Comparison of ENCODE assay signal across 8 mouse cellular contexts in genomic region chr6:119543456-119543802, GRCm38 (mm10). TPM values are rescaled to one million over a fixed set of nuclear protein-coding genes. Genes with fewer than 3 reads are reported as not detected.
A peak's percentile ranks its signal among the peaks of the same experiment; 100 is the strongest.
DNase-seq lines count a peak whose midpoint lies in the region; ATAC-seq and TF ChIP-seq lines count a peak whose summit lies in the region.

No protein-coding gene starts in this region.

- ATAC-seq in hindbrain, postnatal 0 days: peak; percentile 19; the same call in 1 of the 2 replicates
- peak; percentile 39; the same call in 1 of the 2 replicates for ATAC-seq in midbrain, embryonic 11.5 days (ENCODE audit: low FRiP score)
- ATAC-seq in activated CD4-positive, CD25-positive, alpha-beta regulatory T cell, adult 4 months: no peak

- intact Hi-C loops in gastrocnemius, postnatal 14 days (cut with DNase I; ENCODE audit: low total_unique reads): no loop called here

- H3K36me3 ChIP-seq in hindbrain, postnatal 0 days (ENCODE audit: insufficient read depth, low read length): no peaks in the 10 kb centered on the region
- no peaks in the 10 kb centered on the region for H3K36me3 ChIP-seq in midbrain, embryonic 11.5 days (ENCODE audit: control insufficient read depth, insufficient read depth, low read length)

- WGBS in hindbrain, postnatal 0 days: 2% methylated on average over 30 of the region's 30 CpGs
- WGBS in midbrain, embryonic 11.5 days: under 1% methylated on average over 28 of the region's 30 CpGs

- no peak; the same call in 1 of the 2 replicates for TF ChIP-seq CTCF in hindbrain, postnatal 0 days (IDR thresholded peaks at IDR 0.05; ENCODE audit: low read depth)

- DNase-seq in gastrocnemius, postnatal 14 days: peak; percentile 23
- no peak for DNase-seq in gastrocnemius, adult 8-10 months (ENCODE audit: low spot score in 2 of 2)
- DNase-seq in urinary bladder, postnatal 14 days (ENCODE audit: low spot score): peak; percentile 20
- DNase-seq in urinary bladder, postnatal 10 days (ENCODE audit: low spot score): no peak
- peak; percentile 12 for DNase-seq in hindbrain, postnatal 0 days (ENCODE audit: low spot score)
- peak; percentile 93 for DNase-seq in midbrain, embryonic 11.5 days (ENCODE audit: low spot score, missing footprints)
- DNase-seq in spleen, adult 12 weeks (ENCODE audit: low spot score): no peak

- H3K4me3 ChIP-seq in hindbrain, postnatal 0 days (ENCODE audit: low read length): peak overlapping the region; percentile 65
- peak overlapping the region; percentile 78 for H3K4me3 ChIP-seq in midbrain, embryonic 11.5 days (ENCODE audit: low read depth, low read length)

- peaks cover 13% of the 10 kb centered on the region for H3K27me3 ChIP-seq in hindbrain, postnatal 0 days (ENCODE audit: insufficient read depth, low read length)
- H3K27me3 ChIP-seq in midbrain, embryonic 11.5 days (ENCODE audit: control insufficient read depth, insufficient read depth, low read length): peaks cover 16% of the 10 kb centered on the region

- H3K9ac ChIP-seq in hindbrain, postnatal 0 days (replicated peaks; ENCODE audit: low read length): peak overlapping the region; percentile 65
- peak overlapping the region; percentile 85 for H3K9ac ChIP-seq in midbrain, embryonic 11.5 days (ENCODE audit: low read length)

- peak overlapping the region; percentile 81 for H3K4me2 ChIP-seq in hindbrain, postnatal 0 days (ENCODE audit: low read depth, low read length)
- H3K4me2 ChIP-seq in midbrain, embryonic 11.5 days: peak overlapping the region; percentile 95

- 0 out of 2 replicates have a peak, but pooled peaks cover 3% of the 10 kb centered on the region for H3K4me1 ChIP-seq in hindbrain, postnatal 0 days (ENCODE audit: insufficient read depth, low read length)
- peaks cover 13% of the 10 kb centered on the region for H3K4me1 ChIP-seq in midbrain, embryonic 11.5 days (ENCODE audit: control insufficient read depth, insufficient read depth, low read length)

- H3K27ac ChIP-seq in hindbrain, postnatal 0 days: no peak overlapping the region
- H3K27ac ChIP-seq in midbrain, embryonic 11.5 days (ENCODE audit: low read depth, low read length): no peak overlapping the region

- H3K9me3 ChIP-seq in hindbrain, postnatal 0 days (ENCODE audit: low read length): no peaks in the 10 kb centered on the region
- H3K9me3 ChIP-seq in midbrain, embryonic 11.5 days (ENCODE audit: control insufficient read depth, low read length): no peaks in the 10 kb centered on the region

RNA-seq across cellular contexts. Expression of gene Wnt5b, which starts 0.7 kb away (rescaled TPM):
- total RNA-seq in gastrocnemius, postnatal 14 days (2021): 1 to 10 TPM in 1 of 2 experiments, under 1 TPM in 1; 0.93 to 2.4 TPM
- 1 to 10 TPM; 1.3 to 1.9 (median 1.7) TPM for total RNA-seq in gastrocnemius, adult 8-10 months (2022)
- 4.7 and 6.8 TPM in 2 replicates for total RNA-seq in hindbrain, postnatal 0 days (2014; rRNA removed)
- polyA plus RNA-seq in hindbrain, postnatal 0 days (2015; fragmentation: Nextera tagmentation; extraction: Ambion mirVana): 3.6 and 3.7 TPM in 2 replicates
- polyA plus RNA-seq in midbrain, embryonic 11.5 days (2014; fragmentation: Nextera tagmentation; extraction: Ambion mirVana): 6.9 and 9.2 TPM in 2 replicates
- not detected for polyA plus RNA-seq in activated CD4-positive, CD25-positive, alpha-beta regulatory T cell, adult 4 months (2017; shearing (Covaris generic))

Comparison
In these comparisons a context has a peak if more than half of its experiments do, and no peak if none do; other contexts are left out.
1. DNase-seq: peak in gastrocnemius, postnatal 14 days (single experiment), urinary bladder, postnatal 14 days (single experiment), hindbrain, postnatal 0 days (single experiment) and midbrain, embryonic 11.5 days (single experiment); none in gastrocnemius, adult 8-10 months (0 of 2), urinary bladder, postnatal 10 days (single experiment) and spleen, adult 12 weeks (single experiment).